Mouse (Mus musculus): ENCODE data around the gene D7Ertd443e.

Gene D7Ertd443e

DNA sequence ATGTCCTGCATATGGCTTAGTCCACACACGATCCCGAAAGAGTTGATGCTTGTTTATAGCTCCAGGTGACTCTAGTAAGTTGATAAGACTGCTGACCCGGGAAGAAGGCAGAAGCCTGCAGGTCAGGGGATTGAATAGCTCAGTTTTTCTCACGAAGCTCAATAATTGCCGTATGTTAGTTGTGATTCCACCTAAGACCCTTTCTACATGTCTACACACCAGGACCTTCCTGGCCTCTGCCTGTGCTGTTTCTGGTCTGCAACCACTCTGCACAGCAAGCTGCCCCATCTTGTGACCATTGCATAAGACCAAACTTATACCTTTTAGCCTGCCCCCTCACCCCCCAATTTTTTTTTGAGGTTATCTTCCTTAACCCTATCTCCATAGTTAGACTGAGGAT is 96.3 kb downstream of the D7Ertd443e start:
- DNase-seq (ENCODE audit: low spot score): no peak

DNA sequence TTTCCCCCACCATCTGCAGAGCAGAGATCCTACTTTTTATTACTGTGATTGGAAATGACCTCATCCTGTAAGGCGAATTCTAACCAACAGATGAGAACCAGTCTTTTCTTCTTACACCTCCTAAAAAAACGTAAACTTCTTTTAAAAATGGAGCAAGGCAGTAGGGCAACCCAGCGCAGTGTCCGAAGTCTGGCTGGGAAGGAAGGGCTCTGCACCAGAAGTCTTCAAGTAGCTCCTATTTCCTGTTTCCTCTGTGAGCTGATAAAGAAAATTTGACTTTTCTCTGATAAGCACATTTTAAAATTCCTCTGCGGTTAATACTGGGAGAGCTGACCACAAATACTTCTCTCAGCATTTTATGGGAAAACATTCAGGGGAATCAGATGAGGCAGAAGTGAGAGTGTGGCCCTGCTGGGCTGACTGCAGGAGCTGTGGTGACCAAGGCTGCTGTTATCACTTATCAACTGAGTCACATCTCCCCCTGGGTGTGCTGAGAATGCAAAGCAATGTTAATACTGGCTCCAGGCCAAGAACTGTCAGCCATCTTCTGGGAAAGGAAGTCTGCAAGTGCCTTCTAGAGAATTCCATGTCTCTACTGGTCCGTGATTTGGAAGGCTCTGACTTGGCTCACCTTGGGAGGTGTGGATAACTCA is 97.8 kb downstream of the D7Ertd443e start:
- no peak for DNase-seq (ENCODE audit: low spot score)

DNA sequence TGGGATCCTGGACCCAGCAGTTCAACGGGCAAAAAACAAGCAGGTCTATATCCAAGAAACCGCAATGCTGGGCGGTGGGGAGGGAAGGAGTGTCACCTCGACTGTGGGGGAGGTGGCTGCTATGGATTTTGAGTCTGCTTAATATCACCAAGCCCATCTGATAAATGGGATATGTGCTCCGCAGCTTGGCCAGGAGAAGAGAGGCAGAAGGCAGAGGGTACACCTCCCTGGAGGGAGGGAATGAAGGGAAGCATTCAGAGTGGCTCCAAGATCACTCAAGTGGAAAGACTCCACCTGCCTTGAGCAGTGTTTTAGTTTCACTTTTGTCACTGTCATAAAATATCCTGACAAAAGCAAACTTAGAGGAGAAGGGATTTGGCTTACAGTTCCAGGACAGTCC is 112.5 kb downstream of the D7Ertd443e start:
- no peak for DNase-seq (ENCODE audit: low spot score)

DNA sequence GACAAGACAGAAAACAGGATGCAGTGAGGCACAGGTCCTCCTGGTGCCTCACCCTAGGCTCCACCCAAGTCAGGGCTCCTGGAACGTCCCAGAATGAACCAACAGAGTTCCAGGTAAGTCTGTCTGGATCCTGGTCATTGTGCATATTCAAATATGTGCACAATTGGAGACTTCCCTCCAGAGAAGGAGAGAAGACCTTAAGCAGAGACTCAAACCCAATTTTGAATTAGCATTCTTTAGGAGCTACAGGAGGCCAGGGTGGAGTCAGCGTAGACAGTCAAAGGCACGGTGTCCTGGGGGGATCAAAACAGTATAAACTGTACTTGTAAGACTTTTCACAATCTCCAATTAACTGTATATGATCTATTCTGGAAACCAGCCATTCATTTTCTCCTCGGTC is 113.0 kb downstream of the D7Ertd443e start:
- DNase-seq (ENCODE audit: low spot score): no peak

DNA sequence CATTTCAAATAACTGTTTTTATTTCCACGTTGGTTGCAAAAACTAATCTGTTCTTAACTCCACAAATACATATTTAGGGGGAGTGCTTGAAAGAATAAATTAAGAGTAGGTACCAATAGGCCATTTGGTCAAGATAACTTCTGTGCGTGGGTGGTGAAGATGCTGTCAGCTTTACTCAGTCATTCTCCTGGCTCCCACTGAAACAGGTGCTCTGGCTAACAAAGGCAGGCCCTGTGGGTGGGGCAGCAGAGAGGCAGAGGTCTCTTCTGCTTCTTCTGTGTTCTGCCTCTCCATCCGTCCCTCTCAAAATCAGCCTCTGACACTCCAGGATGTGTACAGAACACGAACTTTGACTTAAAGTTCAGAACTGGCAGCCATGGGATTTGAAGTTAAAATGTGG is 119.7 kb downstream of the D7Ertd443e start:
- DNase-seq (ENCODE audit: low spot score): no peak

DNA sequence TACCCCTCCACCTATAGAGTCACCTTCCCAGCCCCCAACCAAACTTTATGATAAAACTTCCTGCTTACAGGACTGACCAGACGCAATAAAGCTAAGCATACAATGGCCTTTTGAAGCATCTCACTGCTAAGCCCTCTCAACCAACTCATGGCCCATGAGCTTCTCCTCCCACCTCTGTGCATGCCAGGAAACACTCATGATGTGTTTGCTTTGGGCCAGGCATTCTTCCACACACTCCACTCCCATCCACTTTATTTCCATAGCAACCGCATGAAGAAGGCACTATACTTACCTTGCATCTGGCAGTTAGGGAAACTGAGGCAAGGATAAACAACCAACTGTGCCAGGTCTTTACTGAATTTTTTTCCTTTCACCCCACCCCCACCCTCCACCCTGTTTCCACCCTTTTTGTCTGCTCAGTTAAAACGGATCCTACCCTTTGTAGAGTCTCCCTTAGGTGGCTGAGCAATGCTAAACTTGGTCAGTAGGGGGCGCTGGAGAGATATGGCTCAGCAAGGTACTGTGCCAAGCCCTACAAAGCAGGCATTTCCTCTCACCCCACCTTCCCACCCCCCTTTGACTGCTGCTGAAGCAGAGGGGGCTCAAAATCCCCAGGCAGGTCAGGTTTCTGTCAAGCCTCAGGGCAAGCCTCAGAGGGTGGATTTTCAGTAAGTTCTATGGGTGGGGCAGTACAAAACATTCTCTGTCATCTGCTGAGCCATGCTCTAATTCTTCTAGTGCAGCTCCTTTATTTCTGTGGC is 122.1 kb downstream of the D7Ertd443e start:
- peak; percentile 2 for DNase-seq (ENCODE audit: low spot score)

DNA sequence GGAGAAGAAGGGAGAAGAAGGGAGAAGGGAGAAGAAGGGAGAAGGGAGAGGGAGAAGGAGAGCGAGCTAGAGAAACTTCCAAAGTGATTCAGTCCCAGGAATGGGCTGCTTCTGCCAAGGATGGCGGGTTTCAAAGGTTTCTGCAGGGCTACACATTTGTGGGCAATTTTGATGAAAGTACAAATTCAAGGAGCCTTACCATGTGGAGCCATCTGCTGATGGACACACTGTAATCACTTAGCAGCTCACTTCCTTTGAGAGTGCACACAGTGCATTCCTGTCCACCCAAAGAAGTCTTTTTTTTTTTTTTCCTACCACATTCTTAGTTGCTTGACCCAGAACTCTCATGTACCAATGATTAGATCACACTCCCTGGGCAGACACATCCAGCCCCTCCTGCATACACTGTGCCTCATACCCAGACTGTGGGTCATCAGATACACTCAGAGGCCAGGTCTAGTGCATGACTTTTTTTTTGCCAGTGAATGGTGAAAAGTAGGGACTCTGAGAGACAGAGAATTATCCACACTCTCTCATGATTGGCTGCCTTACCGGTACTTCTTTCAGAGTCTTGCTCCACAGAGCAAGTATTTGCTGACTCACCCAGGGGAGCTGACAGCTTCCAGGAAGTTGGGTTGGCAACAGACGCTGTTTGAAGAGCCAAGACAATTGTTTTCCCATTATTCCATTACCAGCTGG is 124.3 kb downstream of the D7Ertd443e start:
- DNase-seq (ENCODE audit: low spot score): no peak

DNA sequence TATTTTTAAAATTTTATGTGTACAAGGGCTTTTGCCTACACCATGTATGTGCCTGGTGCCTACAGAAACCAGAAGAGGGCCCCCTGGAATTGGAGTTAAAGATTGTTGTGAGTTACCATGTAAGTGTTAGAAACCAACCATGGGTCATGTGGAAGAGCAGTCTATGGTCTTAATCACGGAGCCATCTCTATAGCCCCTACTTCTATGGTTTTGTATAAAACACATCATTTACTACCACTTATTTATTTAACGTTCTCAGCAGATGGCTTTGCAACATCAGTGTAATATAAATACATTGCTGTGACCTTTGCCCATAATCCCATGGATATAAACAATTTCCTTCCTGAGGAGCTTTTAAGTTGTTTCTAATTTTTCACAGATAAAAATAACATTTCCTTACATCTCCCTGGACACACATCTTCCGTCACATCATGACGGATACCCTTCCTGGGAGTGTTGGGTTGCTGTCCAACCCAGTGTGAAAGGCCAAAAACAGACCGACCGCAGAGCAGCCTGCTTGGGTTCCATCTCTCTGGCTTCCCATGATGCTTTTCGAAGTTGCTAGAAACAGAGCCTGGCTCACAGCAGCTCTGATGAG is 135.1 kb downstream of the D7Ertd443e start:
- no peak for DNase-seq (ENCODE audit: low spot score)

DNA sequence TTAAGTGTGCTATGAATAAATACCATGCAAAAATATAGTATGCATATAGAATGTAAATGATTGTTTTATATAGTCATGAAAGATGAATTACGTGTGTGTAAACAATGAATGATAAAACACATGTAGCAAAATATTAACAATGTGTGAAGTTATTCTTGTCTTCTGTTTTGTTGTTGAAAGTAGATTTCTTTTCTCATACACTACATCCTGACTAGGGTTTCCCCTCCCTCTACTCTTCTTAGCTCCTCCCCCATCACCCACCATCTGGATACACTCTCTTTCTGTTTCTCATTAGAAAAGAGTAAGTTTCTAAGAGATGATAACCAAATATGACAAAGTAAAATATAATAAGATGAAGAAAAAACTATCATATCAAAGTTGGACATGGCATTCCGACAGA is 137.4 kb downstream of the D7Ertd443e start:
- DNase-seq (ENCODE audit: low spot score): no peak

DNA sequence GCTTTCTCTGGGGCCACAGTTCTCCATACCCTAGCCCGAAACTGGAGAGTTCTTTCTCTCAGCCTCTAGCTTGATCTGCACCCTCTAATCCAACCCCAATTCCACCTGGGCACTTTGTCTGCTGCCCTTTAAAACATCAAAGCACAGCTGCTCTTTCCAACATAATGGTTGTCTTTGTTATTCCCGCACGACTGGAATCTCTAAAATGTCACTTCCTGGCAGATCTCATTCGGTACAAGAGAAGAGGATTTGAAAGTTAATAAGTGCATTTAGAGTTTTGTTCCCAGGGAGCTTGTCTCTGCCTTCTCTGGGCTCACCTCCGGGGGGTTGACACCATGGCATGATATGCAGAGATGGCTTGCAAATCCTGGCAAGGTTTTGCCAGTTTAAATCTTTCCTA is 138.8 kb downstream of the D7Ertd443e start:
- no peak for DNase-seq (ENCODE audit: low spot score)

DNA sequence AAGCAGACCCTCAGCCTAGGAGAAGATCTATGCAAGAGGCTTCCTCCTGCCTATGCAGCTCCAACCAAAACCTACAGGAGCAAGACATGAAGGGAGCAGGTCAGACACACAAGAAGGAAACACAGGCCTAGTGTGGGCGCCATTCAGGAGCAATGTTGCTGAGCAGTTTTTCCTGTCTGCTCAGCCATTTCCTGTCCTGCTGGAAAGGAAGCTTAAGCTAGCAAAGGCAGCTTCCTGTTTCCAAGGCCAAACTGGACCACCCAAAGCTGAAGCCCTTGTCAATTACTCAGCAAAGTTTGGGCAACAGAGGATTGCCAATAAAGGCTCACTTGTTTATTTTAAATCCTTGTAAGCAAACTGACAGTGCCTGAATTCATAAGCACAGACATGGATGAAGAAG is 142.7 kb downstream of the D7Ertd443e start:
- no peak for DNase-seq (ENCODE audit: low spot score)

DNA sequence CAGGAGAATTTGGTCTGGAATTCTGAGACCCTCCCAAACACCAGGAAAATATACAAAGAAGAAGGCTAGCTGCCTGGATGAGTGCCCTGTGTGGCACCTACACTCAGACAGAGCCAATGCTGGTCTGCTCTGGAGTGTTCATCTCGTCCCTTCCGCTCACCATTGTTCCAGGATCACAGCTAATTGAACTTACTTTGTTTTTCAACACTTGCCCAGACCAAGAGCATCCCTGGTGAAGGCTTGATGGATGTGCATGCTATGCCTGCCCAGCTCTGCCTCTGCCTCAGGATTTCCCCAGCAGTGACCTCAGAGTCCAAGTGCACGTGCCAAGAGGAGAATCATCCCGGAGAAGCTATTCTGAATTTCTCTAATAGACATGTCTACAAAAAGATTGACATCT is 144.2 kb downstream of the D7Ertd443e start:
- DNase-seq (ENCODE audit: low spot score): no peak

DNA sequence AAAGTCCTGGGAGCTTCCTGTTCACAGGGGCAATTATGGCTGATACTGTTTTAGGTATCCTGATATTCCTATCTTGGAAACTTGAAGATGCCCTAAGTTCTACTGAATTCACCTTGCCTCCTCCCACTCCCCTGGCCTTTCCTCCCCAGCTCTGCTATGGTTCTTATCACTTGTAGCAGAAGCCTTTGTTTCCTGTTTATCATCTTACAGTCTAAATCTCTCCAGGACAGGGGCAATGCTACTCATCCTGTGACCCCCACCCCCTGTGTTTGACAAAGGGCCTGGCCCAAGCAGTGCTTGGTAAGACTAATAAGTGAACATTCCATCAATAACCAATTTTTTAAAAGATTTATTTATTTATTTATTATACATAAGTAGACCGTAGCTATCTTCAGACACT is 144.9 kb downstream of the D7Ertd443e start:
- no peak for DNase-seq (ENCODE audit: low spot score)

DNA sequence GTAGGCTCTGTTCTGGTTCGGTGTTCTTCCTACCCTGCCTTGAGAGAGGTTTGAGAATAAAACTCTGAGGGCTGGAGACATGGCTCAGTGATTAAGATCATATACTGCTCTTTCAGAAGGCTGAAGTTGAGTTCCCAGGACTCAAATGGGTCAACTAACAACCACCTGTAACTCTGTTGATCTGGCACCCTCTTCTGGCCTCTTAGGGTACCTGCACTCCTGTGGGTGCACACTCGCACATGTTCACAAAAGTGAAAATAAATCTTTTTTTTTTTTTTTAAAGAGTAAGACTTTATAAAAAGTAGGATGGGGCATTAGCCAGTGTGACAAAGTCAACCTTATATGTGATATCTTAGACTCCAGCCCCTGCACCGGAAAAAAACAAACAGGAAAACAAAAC is 146.6 kb downstream of the D7Ertd443e start:
- DNase-seq (ENCODE audit: low spot score): no peak

DNA sequence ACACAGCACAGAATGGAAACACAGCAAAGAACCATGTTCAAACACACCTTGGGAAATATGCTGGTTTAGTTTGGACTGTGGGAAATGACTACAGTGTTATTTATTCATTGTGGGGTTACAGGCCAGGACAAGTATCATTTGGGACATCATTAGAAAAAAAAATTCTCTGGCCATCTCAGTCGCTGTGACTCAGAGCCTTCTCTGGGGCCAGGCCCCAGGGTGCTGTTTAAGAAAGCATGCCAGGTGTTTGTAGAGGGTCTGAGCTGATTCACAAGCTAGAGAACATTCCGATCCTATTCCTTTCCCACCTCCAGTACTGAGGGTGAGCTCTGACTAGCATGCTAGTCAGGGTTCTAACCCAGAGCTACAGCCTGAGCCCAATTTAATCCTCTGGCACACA is 148.1 kb downstream of the D7Ertd443e start:
- no peak for DNase-seq (ENCODE audit: low spot score)

DNA sequence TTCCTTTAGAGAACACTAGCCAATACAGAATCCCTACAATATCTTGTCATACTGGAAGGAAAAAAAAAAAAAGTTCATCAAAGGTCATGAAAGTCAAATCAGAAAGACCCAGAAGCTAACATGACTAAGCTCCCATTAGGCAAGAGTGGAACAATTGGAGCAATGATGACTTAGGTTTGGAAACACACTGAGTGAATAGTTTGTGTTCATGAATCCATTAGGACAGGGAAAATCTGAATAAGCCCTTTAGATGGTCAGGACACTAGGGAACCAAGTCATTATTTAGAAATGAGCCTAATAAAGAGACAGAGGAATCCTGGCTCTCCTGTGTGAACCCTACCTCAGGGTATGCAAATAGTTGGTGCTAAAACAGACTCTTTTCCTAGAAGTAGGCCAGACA is 148.7 kb downstream of the D7Ertd443e start:
- DNase-seq (ENCODE audit: low spot score): no peak

DNA sequence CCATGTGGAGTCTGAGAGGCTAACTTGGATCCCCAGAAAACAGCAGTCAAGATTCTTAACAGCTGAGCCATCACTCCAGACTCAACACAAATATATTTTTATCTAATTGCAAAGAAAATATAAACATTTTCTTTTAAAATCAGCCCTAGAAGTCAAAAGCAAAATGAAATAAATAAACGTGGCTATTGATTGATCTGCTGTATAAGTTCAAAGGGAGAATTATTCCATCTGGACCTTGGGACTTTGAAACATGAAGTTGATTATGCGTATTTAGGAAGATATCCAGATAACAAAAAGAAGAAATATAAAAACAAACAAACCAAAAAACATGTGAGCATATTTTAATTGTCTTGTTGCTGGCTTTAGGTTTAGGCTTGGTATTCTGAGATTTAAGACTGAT is 149.9 kb downstream of the D7Ertd443e start:
- DNase-seq (ENCODE audit: low spot score): no peak

DNA sequence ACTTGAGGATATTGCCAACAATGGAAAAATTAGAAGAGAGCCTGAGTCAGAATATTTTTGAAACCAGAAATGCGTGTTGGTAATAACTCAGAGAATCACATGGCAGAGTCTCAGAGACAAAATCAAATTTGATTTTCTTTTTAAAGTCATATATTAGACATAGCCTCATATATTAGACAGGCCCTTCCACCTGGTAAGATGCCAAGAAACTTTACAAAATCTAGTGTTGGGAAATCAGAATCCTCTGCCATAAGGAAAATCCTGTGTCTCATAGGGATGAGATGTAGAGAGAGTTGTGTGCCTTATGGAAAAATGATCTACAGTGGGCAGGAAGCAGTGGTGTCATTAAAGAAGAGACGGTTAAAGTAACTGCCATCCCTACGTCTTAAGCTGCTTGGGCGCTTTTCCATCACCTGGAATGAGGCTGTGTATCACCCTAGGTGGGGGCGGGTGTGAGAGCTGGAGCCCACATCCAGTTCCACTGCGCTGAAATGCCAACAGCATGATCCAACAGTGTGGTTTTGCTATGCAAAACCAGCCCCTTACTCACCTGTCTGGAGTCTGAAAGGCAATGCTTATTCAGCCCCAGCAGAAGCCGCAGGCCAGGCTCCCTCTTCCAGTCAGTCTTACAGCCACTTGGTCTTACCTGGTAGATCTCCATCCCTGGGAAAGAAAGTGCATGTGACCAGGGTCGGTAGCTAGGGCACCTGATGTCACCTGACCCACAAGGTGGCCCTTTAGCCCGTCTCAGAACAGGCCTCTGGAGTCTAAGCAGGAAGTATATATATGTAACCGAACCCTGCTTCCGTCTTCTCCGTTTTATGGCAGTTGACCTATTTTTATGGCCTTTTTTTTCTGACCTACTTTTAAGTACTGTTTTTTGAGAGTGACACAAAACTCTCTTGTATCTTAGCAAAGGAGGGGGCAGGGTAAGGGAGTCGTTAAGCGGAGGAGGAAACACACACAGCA is 153.8 kb downstream of the D7Ertd443e start, which contains the start of gene Adam12:
Adam12 (minus strand) TSS at position 769 of the 969 bp plus-strand sequence.
- no peak for DNase-seq (ENCODE audit: low spot score)

DNA sequence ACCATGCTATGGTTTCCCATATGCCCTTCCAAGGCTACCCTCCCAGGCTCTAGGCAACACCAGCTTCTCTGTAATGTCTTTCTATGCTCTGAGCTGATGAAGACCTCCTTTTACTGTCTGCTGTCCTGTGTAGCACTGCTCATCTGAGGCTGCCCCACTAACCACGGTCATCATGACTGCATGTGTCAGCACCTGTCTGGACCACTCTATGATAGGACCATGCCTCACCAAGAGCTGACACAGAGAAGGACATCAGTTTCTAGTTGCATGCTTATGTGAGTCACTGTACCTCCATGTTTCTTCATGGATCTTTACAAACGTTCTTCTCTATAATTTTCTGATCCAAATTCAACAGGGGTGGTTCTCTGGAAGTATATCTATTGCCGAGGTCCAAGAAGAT is 154.8 kb downstream of the D7Ertd443e start:
- DNase-seq (ENCODE audit: low spot score): no peak

DNA sequence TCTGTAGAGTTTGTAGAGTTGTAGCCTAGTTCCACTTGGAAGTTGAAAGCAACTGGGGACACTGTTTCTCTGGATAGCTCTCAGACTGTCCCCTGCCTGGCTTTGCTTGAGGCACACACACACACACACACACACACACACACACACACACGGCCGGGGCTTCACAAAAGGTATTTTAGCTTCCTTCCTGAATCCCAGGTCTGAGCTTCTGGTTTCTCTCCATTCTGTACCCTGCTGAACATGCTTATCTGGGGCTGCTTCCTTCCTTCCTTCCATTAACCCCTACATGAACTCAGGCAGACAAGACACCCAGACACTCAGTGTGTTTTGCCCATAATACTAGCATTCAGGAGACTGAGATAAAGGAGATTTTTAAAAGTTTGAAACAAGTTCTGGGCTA is 155.6 kb downstream of the D7Ertd443e start:
- no peak for DNase-seq (ENCODE audit: low spot score)

DNA sequence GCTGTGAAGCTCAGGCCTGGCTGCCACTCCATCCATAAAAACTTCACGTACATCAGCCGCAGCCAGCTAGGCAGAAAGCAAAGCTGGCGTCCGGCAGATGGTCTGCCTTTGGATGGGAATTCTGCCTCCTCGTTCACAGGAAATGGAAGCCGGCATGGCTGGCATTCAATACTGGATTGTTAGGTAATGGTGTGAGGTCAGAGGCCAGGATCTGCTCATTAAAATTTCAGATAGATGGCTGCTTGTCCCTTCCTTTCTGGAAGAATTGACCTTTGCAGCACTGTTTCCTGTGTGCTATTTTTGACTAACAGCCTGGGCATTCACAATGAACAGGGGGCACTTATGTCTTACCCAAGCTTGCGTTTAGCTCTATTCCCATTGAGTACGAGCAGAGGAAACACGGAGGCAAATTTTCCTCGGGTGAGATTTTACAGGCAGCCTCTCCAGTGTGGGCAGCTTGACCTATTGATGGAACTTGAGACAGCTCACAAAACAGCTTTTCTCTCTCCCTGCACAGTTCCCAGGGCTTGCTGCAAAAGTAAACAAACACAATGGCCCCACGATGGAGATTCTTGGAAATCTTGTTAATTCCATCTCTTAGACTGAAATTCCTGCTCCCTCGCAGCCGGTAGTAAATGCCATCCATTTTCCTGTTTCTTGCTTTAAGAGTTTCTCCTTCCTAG is 157.5 kb downstream of the D7Ertd443e start:
- no peak for DNase-seq (ENCODE audit: low spot score)

All from spleen, adult 12 weeks (tissue).